Mouse (Mus musculus) kidney, adult 2 months (tissue): ENCODE measurements at regions not wholly inside any gene's neighbourhood (a gene's known extent, or its start where the extent isn't known, plus 50 kb on each side); places are given as distances from the start of the nearest gene placed in this dataset.

Experiments
- DNase-seq: peaks from one replicate; pipeline ENCODE4 v3.0.0; 2021
- H3K27ac ChIP-seq: fragments of 200-500 bp; 2 replicates; pipeline ENCODE4 v1.5.1; 2012; ENCODE audit warnings: low read depth, low read length, control low read depth, inconsistent platforms; ENCODE audit not compliant: insufficient read depth
- H3K27me3 ChIP-seq: fragments of 200-500 bp; replicated peaks from 2 replicates; pipeline ENCODE4 v1.6.1; 2012; ENCODE audit warnings: mild to moderate bottlenecking, moderate library complexity, low read length, inconsistent platforms; ENCODE audit not compliant: control insufficient read depth, insufficient read depth
- H3K36me3 ChIP-seq: fragments of 200-500 bp; 2 replicates; pipeline ENCODE4 v1.6.1; 2012; ENCODE audit warnings: mild to moderate bottlenecking, moderate library complexity, low read length, inconsistent platforms; ENCODE audit not compliant: control insufficient read depth, insufficient read depth
- H3K4me1 ChIP-seq: fragments of 200-500 bp; 2 replicates; pipeline ENCODE4 v1.6.1; 2011; ENCODE audit warnings: low read length; ENCODE audit not compliant: control insufficient read depth, insufficient read depth
- H3K4me3 ChIP-seq: fragments of 200-500 bp; 2 replicates; pipeline ENCODE4 v1.5.1; 2011; ENCODE audit warnings: mild to moderate bottlenecking, low read depth, low read length, control low read depth; ENCODE audit not compliant: insufficient read depth
- CTCF ChIP-seq: fragments of 200-500 bp; conservative IDR thresholded peaks from 2 replicates; pipeline ENCODE4 v1.5.1; 2011; ENCODE audit warnings: low read depth, mild to moderate bottlenecking, control low read depth, low read length, moderate library complexity, mixed read lengths; ENCODE audit not compliant: insufficient read depth, insufficient read length
- POLR2A ChIP-seq: fragments of 200-500 bp; IDR thresholded peaks from one replicate; pipeline ENCODE4 v1.6.1; 2011; ENCODE audit warnings: low read depth, low read length, control low read depth
- WGBS: fragments of 180-500 bp; shearing (Covaris S2); methylation state at CpG from one replicate; pipeline ENCODE4 v1.1.7; 2018; 5-methylcytosine and 5-hydroxymethylcytosine counted together

DNA sequence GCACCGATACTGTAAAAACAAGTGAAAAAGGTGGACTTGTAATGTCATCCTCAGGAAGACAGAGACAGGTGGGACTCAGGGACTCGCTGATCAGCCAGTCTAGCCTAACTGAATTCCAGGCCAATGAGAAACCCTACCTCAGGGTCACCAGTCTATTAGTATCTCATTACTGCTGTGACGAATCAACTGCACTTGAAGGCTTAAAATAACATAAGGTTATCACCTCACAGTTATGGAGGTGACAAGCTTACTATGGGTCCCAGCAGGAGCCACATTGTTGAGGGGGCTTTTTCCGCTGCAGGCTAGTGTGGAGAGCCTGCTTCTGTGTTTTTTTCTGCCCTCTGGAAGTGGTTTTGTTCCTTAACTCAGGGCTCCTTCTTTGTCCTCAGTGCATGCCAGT is 72.2 kb upstream of the Abca1 start:
- DNase-seq = no peak
- TF ChIP-seq CTCF (no peak), POLR2A (no peak)
- Histone ChIP-seq H3K4me1 (no peaks in the 10 kb centered on the region), H3K36me3 (no peaks in the 10 kb centered on the region), H3K27ac (no peak overlapping the region), H3K27me3 (no peaks in the 10 kb centered on the region), H3K4me3 (no peak overlapping the region)
- 74% methylated on average over 4 of the region's 4 CpGs for WGBS

DNA sequence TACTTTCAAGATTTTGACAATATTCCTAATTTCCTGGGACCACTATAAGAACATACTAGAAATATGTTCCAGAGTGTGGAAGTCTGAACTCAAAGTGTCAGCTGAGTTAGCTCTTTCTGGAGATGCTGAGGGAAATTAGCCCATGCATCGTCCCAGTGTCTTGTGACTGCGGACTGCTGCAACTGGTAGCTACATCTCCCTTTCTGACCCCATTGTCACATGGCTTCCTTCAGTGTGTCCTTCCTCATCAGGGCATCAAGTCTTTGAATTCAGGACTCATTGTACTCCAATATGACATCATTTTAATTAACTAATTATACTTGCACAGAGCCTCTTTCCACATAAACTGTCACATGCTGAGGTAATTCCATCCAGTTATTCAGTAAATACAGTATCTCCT is 71.4 kb upstream of the Abca1 start:
- no peak for TF ChIP-seq CTCF
- TF ChIP-seq POLR2A = no peak
- Histone ChIP-seq H3K4me1 (no peaks in the 10 kb centered on the region), H3K27me3 (no peaks in the 10 kb centered on the region), H3K27ac (no peak overlapping the region), H3K4me3 (no peak overlapping the region), H3K36me3 (no peaks in the 10 kb centered on the region)
- 95% methylated on average over 2 of the region's 2 CpGs for whole genome bisulfite sequencing
- DNase-seq = no peak

- H3K4me1 ChIP-seq = no peaks in the 10 kb centered on the region
- H3K36me3 ChIP-seq = no peaks in the 10 kb centered on the region
- TF ChIP-seq CTCF = no peak
- TF ChIP-seq POLR2A = no peak
- H3K27me3 ChIP-seq = no peaks in the 10 kb centered on the region
- no peak overlapping the region for H3K27ac ChIP-seq
- DNase-seq = no peak
- WGBS = 59% methylated on average over 4 of the region's 4 CpGs
- no peak overlapping the region for H3K4me3 ChIP-seq
Measured at GRCm38 (mm10) chr4:53228444-53228843, 68.7 kb upstream of the Abca1 start.

DNA sequence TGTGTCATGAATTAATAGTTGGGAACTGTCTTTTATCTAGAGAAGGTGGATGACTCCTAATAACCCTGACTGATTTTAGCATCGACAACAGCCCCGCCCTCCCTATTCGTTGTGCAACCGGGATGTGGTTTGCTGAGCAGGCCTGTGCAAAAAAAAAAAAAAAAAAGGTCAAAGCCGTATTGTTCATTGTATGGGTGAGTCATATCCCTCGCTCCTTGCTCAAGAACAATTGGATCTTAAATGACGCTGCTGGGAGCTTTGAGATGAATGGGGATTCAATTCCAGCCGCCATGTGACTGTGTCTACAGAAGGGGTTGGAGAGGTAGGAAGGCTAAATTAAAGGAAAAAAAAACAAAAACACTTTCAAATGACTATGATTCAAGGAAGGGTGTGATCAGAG is 68.1 kb upstream of the Abca1 start:
- WGBS = 48% methylated on average over 8 of the region's 8 CpGs
- Histone ChIP-seq H3K36me3 (no peaks in the 10 kb centered on the region), H3K4me1 (no peaks in the 10 kb centered on the region), H3K27me3 (no peaks in the 10 kb centered on the region), H3K27ac (no peak overlapping the region), H3K4me3 (no peak overlapping the region)
- no peak for DNase-seq
- TF ChIP-seq POLR2A = no peak
- no peak for TF ChIP-seq CTCF

- TF ChIP-seq POLR2A = no peak
- no peak for TF ChIP-seq CTCF
- Histone ChIP-seq H3K27ac (no peak overlapping the region), H3K36me3 (no peaks in the 10 kb centered on the region), H3K27me3 (no peaks in the 10 kb centered on the region), H3K4me1 (no peaks in the 10 kb centered on the region), H3K4me3 (no peak overlapping the region)
- no peak for DNase-seq
- WGBS = 78% methylated on average over 1 of the region's 1 CpGs
Measured at GRCm38 (mm10) chr4:53227071-53227470, 67.4 kb upstream of the Abca1 start.

DNA sequence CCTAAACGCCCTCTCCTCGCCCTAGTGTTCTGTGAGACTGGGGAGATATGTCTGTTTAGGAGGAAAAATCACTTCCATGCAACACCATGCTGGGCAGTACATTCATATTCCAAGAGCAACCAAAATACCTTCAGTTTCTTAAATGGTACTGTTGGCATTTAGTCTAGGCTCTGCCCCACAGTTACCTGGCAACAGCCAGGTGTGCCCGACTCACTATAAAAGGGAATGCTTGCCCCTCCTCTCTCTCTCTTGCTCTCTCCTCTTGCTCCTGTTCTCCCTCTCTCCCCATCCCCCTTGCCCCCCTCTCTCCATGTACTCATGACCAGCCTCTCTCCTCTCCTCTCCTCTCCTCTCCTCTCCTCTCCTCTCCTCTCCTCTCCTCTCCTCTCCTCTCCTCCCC is 66.7 kb upstream of the Abca1 start:
- no peak for DNase-seq
- no peaks in the 10 kb centered on the region for H3K36me3 ChIP-seq
- WGBS = 81% methylated on average over 3 of the region's 3 CpGs
- no peak overlapping the region for H3K4me3 ChIP-seq
- H3K27me3 ChIP-seq = no peaks in the 10 kb centered on the region
- H3K27ac ChIP-seq = no peak overlapping the region
- TF ChIP-seq CTCF (no peak), POLR2A (no peak)
- no peaks in the 10 kb centered on the region for H3K4me1 ChIP-seq

DNA sequence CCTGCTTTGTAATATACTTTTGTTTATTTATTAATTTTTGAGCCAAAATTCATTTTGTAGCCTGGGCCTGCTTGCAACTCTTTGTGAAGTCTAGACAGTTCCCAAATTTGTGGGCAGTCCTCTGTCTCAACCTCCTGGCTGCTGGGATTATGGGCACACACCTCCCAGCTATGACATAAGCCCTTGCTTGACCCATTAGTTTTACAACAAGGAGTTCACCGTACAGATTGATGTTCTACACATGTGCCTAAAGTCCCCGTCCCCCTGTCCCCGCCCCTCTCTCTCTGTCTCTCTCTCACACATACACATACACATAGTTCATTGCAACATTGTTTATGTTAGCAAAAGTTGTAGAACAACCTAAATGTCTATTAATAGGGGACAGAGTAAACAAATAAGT is 63.7 kb upstream of the Abca1 start:
- H3K27me3 ChIP-seq = no peaks in the 10 kb centered on the region
- no peak overlapping the region for H3K4me3 ChIP-seq
- no peak for DNase-seq
- WGBS = 92% methylated on average over 3 of the region's 3 CpGs
- H3K27ac ChIP-seq = no peak overlapping the region
- H3K36me3 ChIP-seq = no peaks in the 10 kb centered on the region
- peaks cover 8% of the 10 kb centered on the region for H3K4me1 ChIP-seq
- TF ChIP-seq CTCF = no peak

DNA sequence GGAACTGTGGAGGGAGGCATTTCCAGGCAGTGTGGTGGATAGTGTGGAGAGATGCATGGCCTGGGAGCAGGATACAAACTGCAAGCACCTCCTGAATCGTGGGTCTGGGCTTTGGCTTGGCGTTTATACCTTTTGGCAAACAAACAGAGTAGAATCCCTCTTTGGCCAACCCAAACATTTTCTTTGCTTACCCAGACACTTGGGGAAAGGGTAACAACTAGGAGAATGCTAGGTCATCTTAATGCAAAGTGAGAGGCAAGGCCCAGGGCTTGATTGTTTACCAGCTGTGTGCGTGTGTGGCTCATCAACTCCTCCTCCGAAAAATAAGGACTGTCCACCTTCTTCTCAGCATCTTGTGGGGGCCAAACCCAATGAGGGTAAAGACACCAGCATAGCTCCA is 61.1 kb upstream of the Abca1 start:
- Histone ChIP-seq H3K27ac (no peak overlapping the region), H3K4me1 (peaks cover 8% of the 10 kb centered on the region), H3K4me3 (no peak overlapping the region), H3K36me3 (no peaks in the 10 kb centered on the region), H3K27me3 (no peaks in the 10 kb centered on the region)
- 86% methylated on average over 4 of the region's 4 CpGs for WGBS
- TF ChIP-seq POLR2A = no peak
- no peak for TF ChIP-seq CTCF
- no peak for DNase-seq
